Mouse (Mus musculus) kidney, postnatal 10 days (tissue): ENCODE measurements around the gene H2al1b.
A peak's percentile ranks its signal among the peaks of the same experiment; 100 is the strongest.
"Not testable (repeated sequence)": the region's sequence is repeated elsewhere in the genome, so short reads cannot be mapped to it uniquely, and the experiment has no call there.

Experiments
- DNase-seq: peaks from one replicate; pipeline ENCODE4 v3.0.0; 2021; ENCODE audit warnings: mixed read lengths

The H2al1b gene

GRCm38 (mm10) chrX:11302132-11302531 is at the start of gene H2al1b:
H2al1b (plus strand) TSS chrX:11302432.
- DNase-seq: not testable (repeated sequence)

- DNase-seq: peak; percentile 16
These were observed 48.2 kb upstream of the H2al1b start for GRCm38 (mm10) chrX:11254062-11254461.

GRCm38 (mm10) chrX:11254521-11255207 is 47.6 kb upstream of the H2al1b start:
- peak; percentile 51 for DNase-seq

GRCm38 (mm10) chrX:11255564-11256360 is 46.5 kb upstream of the H2al1b start:
- DNase-seq: peak; percentile 9

GRCm38 (mm10) chrX:11264918-11265317 is 37.3 kb upstream of the H2al1b start:
- peak; percentile 19 for DNase-seq

- peak; percentile 66 for DNase-seq
These were observed 34.4 kb upstream of the H2al1b start for GRCm38 (mm10) chrX:11267791-11268190.

- DNase-seq: no peak
These were observed 33.2 kb upstream of the H2al1b start for GRCm38 (mm10) chrX:11269074-11269473.

GRCm38 (mm10) chrX:11273190-11273589 is 29.0 kb upstream of the H2al1b start:
- DNase-seq: no peak

GRCm38 (mm10) chrX:11277083-11277482 is 25.1 kb upstream of the H2al1b start:
- DNase-seq: peak; percentile 9

GRCm38 (mm10) chrX:11280741-11281140 is 21.5 kb upstream of the H2al1b start:
- no peak for DNase-seq

GRCm38 (mm10) chrX:11288306-11288882 is 13.8 kb upstream of the H2al1b start:
- peak; percentile 13 for DNase-seq

GRCm38 (mm10) chrX:11289244-11289643 is 13.0 kb upstream of the H2al1b start:
- DNase-seq: no peak

GRCm38 (mm10) chrX:11298957-11299356 is 3.3 kb upstream of the H2al1b start, which contains the start of gene H2al1a:
H2al1a (plus strand) TSS chrX:11299257.
- DNase-seq: not testable (repeated sequence)

- DNase-seq: not testable (repeated sequence)
These were observed 3.1 kb downstream of the H2al1b start, which contains the start of gene H2al1c for GRCm38 (mm10) chrX:11305355-11305754. H2al1c (plus strand) TSS chrX:11305655.

- DNase-seq: not testable (repeated sequence)
These were observed 6.3 kb downstream of the H2al1b start, which contains the start of gene H2al1d for GRCm38 (mm10) chrX:11308524-11308923. H2al1d (plus strand) TSS chrX:11308824.

GRCm38 (mm10) chrX:11311634-11312033 is 9.4 kb downstream of the H2al1b start, which contains the start of gene H2al1e:
H2al1e (plus strand) TSS chrX:11311934.
- not testable (repeated sequence) for DNase-seq

GRCm38 (mm10) chrX:11314858-11315257 is 12.6 kb downstream of the H2al1b start, which contains the start of gene H2al1f:
H2al1f (plus strand) TSS chrX:11315158.
- DNase-seq: not testable (repeated sequence)

- not testable (repeated sequence) for DNase-seq
These were observed 15.7 kb downstream of the H2al1b start, which contains the start of gene H2al1g for GRCm38 (mm10) chrX:11317956-11318355. H2al1g (plus strand) TSS chrX:11318256.

GRCm38 (mm10) chrX:11321192-11321591 is 19.0 kb downstream of the H2al1b start, which contains the start of gene H2al1h:
H2al1h (plus strand) TSS chrX:11321492.
- not testable (repeated sequence) for DNase-seq

GRCm38 (mm10) chrX:11324359-11324758 is 22.1 kb downstream of the H2al1b start, which contains the start of gene H2al1i:
H2al1i (plus strand) TSS chrX:11324659.
- DNase-seq: not testable (repeated sequence)

GRCm38 (mm10) chrX:11327522-11327921 is 25.3 kb downstream of the H2al1b start, which contains the start of gene H2al1j:
H2al1j (plus strand) TSS chrX:11327822.
- DNase-seq: not testable (repeated sequence)

- DNase-seq: no peak
These were observed 43.5 kb downstream of the H2al1b start for GRCm38 (mm10) chrX:11345762-11346161.

GRCm38 (mm10) chrX:11346756-11347155 is 44.5 kb downstream of the H2al1b start:
- no peak for DNase-seq
